8 mouse cellular contexts compared by ENCODE assay signal in the genomic region with DNA sequence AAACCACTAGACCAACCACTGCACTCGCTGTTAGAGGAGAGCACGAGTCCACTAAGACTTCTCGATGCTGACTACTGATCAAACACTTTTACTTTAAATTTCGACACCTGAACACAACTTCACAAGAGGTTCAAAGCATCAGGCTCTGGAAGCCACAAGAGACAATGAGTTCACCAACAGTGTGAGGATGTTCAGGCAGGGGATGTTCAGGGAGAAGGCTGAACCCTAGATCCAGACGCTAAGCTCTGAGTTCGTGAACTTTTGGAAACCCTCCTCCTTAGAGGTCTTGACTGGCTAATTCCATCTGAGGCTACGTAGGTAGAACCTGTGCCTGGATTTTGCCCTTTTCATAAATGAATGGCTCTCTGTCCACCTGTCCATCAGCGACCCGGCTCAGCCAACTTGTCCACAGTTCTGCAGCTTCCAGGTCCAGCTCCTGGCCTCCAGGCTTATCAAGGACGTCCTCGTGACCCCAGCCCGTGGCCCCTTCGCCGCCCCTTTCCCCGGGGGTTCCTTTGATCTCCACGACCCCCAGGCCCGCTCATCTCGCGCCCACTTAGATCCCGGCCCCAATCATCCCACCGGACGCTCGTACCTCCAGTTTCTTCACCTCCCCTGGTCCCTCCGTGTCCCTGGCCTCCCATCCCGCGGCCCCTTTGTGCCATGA. TPM values are rescaled to one million over a fixed set of nuclear protein-coding genes. Genes with fewer than 3 reads are reported as not detected.
A peak's percentile ranks its signal among the peaks of the same experiment; 100 is the strongest.
DNase-seq lines count a peak whose midpoint lies in the region; ATAC-seq and TF ChIP-seq lines count a peak whose summit lies in the region.

No protein-coding gene starts in this region.

- H3K27ac ChIP-seq in cerebellum, adult 2 months (ENCODE audit: insufficient read depth, low read length): peak overlapping the region; percentile 66
- no peak overlapping the region for H3K27ac ChIP-seq in thymus, adult 2 months (ENCODE audit: control insufficient read depth, insufficient read depth, low read length)
- peak overlapping the region; percentile 95 for H3K27ac ChIP-seq in limb, embryonic 12.5 days

- peak overlapping the region; percentile 93 for H3K9ac ChIP-seq in limb, embryonic 12.5 days (replicated peaks)

- no peaks in the 10 kb centered on the region for H3K27me3 ChIP-seq in cerebellum, adult 2 months (ENCODE audit: control insufficient read depth, insufficient read depth, low read length)
- H3K27me3 ChIP-seq in thymus, adult 2 months (ENCODE audit: control insufficient read depth, insufficient read depth, low read length): no peaks in the 10 kb centered on the region
- no peaks in the 10 kb centered on the region for H3K27me3 ChIP-seq in limb, embryonic 12.5 days

- no peaks in the 10 kb centered on the region for H3K9me3 ChIP-seq in limb, embryonic 12.5 days

- 4% methylated on average over 26 of the region's 26 CpGs for WGBS in cerebellum, adult 2 months
- WGBS in thymus, adult 2 months: under 1% methylated on average over 26 of the region's 26 CpGs
- 5% methylated on average over 26 of the region's 26 CpGs for WGBS in limb, embryonic 12.5 days

- ATAC-seq in granulocyte monocyte progenitor cell, adult 5-6 weeks (replicated peaks; ENCODE audit: poor library complexity, severe bottlenecking): peak; percentile 21
- peak; percentile 76 for ATAC-seq in limb, embryonic 12.5 days (ENCODE audit: insufficient number of reproducible peaks, insufficient read depth, low FRiP score, low TSS enrichment, low read depth)
- ATAC-seq in monocyte, adult 5-6 weeks (replicated peaks; ENCODE audit: insufficient number of reproducible peaks, low FRiP score, low TSS enrichment, poor library complexity, severe bottlenecking): peak; percentile 6; the same call in 1 of the 2 replicates

- H3K36me3 ChIP-seq in thymus, adult 2 months (ENCODE audit: control insufficient read depth, insufficient read depth, low read length): peaks cover 13% of the 10 kb centered on the region
- peaks cover 31% of the 10 kb centered on the region for H3K36me3 ChIP-seq in limb, embryonic 12.5 days

- peak overlapping the region; percentile 96 for H3K4me3 ChIP-seq in cerebellum, adult 2 months (replicated peaks; ENCODE audit: insufficient read depth, low read depth, low read length)
- H3K4me3 ChIP-seq in thymus, adult 2 months (ENCODE audit: control insufficient read depth, insufficient read depth, low read length): peak overlapping the region; percentile 91
- peak overlapping the region; percentile 88 for H3K4me3 ChIP-seq in limb, embryonic 12.5 days (replicated peaks)

- TF ChIP-seq POLR2A in cerebellum, adult 2 months (IDR thresholded peaks at IDR 0.05; ENCODE audit: borderline replicate concordance, insufficient read depth, low read length): no peak
- TF ChIP-seq POLR2A in thymus, adult 2 months (IDR thresholded peaks at IDR 0.05; ENCODE audit: control insufficient read depth, extremely low read depth, insufficient read depth, low read length, poor library complexity): no peak

- H3K4me2 ChIP-seq in limb, embryonic 12.5 days: peak overlapping the region; percentile 82

- no peaks in the 10 kb centered on the region for H3K4me1 ChIP-seq in cerebellum, adult 2 months (ENCODE audit: control insufficient read depth, insufficient read depth, low read length)
- H3K4me1 ChIP-seq in thymus, adult 2 months (replicated peaks; ENCODE audit: control insufficient read depth, insufficient read depth, low read length): peaks cover 2% of the 10 kb centered on the region; the same call in 1 of the 2 replicates
- peaks cover 6% of the 10 kb centered on the region; the same call in 1 of the 2 replicates for H3K4me1 ChIP-seq in limb, embryonic 12.5 days (replicated peaks)

- TF ChIP-seq CTCF in cerebellum, adult 2 months (IDR thresholded peaks at IDR 0.05; ENCODE audit: borderline replicate concordance, insufficient read depth, low read depth, low read length): no peak
- TF ChIP-seq CTCF in thymus, adult 2 months (IDR thresholded peaks at IDR 0.05; ENCODE audit: borderline replicate concordance, control insufficient read depth, extremely low read depth, insufficient read depth, low read length, poor library complexity): no peak

- DNase-seq in cerebellum, adult 2 months: no peak
- no peak for DNase-seq in cerebellum, postnatal 4 days (ENCODE audit: low spot score in 2 of 2)
- no peak for DNase-seq in thymus, adult 2 months
- DNase-seq in thymus, postnatal 4 days: no peak
- no peak for DNase-seq in cerebellum, postnatal 14 days

RNA-seq across cellular contexts. Expression of a gene that starts 0.8 kb away (rescaled TPM):
- polyA plus RNA-seq in cerebellum, adult 2 months (2012; rRNA removed): 19.8 and 21.5 TPM in 2 replicates
- polyA plus RNA-seq in thymus, adult 2 months (2012; rRNA removed): 10.0 and 16.4 TPM in 2 replicates
- total RNA-seq in granulocyte monocyte progenitor cell, adult 5-6 weeks (2014; fragmentation: Nextera tagmentation): 9.8 and 22.8 TPM in 2 replicates
- total RNA-seq in granulocyte monocyte progenitor cell, adult 5-6 weeks (2017): 32.5 and 42.1 TPM in 2 replicates
- polyA plus RNA-seq in limb, embryonic 12.5 days (2016; fragmentation: Nextera tagmentation; extraction: Ambion mirVana): 45.1 and 45.7 TPM in 2 replicates
- 26.0 to 62.3 TPM (median 41.2 TPM) in 3 replicates for total RNA-seq in monocyte, adult 5-6 weeks (2017)

Comparison
In these comparisons a context has a peak if more than half of its experiments do, and no peak if none do; other contexts are left out.
1. ATAC-seq: peak in every context shown above with its lines; median percentile 76 in limb, embryonic 12.5 days; 21 in granulocyte monocyte progenitor cell, adult 5-6 weeks; 6 in monocyte, adult 5-6 weeks.